Mouse (Mus musculus) stomach, embryonic 16.5 days (tissue): ENCODE data around the gene Coil. TPM values are rescaled to one million over a fixed set of nuclear protein-coding genes. Genes with fewer than 3 reads are reported as not detected.
A peak's percentile ranks its signal among the peaks of the same experiment; 100 is the strongest.

ENCODE experiments used
- ATAC-seq: fragments of 200-750 bp; cut with Nextera tagmentation; 2 replicates; pipeline ENCODE4 v1.8.0; 2017; ENCODE audit warnings: moderate number of reproducible peaks, moderate TSS enrichment; ENCODE audit not compliant: insufficient read depth, low FRiP score
- H3K27ac ChIP-seq: fragments of 300-500 bp; sonication (generic); 2 replicates; pipeline ENCODE4 v1.5.1; 2014; ENCODE audit warnings: low read length
- H3K27me3 ChIP-seq: fragments of 300-500 bp; sonication (generic); 2 replicates; pipeline ENCODE4 v1.6.1; 2014; ENCODE audit warnings: low read length, control low read depth, mixed read lengths; ENCODE audit not compliant: control insufficient read depth, insufficient read depth
- H3K36me3 ChIP-seq: fragments of 300-500 bp; sonication (generic); 2 replicates; pipeline ENCODE4 v1.6.1; 2014; ENCODE audit warnings: low read length; ENCODE audit not compliant: control insufficient read depth, insufficient read depth
- H3K4me1 ChIP-seq: fragments of 300-500 bp; sonication (generic); 2 replicates; pipeline ENCODE4 v1.6.1; 2014; ENCODE audit warnings: low read length, control low read depth, mixed read lengths; ENCODE audit not compliant: control insufficient read depth, insufficient read depth
- H3K4me2 ChIP-seq: fragments of 300-500 bp; sonication (generic); 2 replicates; pipeline ENCODE4 v1.6.1; 2014; ENCODE audit warnings: low read depth, low read length, mixed read lengths
- H3K4me3 ChIP-seq: fragments of 300-500 bp; sonication (generic); replicated peaks from 2 replicates; pipeline ENCODE4 v1.5.1; 2014; ENCODE audit warnings: mild to moderate bottlenecking, low read length
- H3K9ac ChIP-seq: fragments of 300-500 bp; sonication (generic); 2 replicates; pipeline ENCODE4 v1.6.1; 2014; ENCODE audit warnings: low read length
- H3K9me3 ChIP-seq: fragments of 300-500 bp; sonication (generic); replicated peaks from 2 replicates; pipeline ENCODE4 v1.6.1; 2016; ENCODE audit warnings: low read length, control low read depth; ENCODE audit not compliant: control insufficient read depth
- WGBS: fragments of 180-500 bp; shearing (Covaris S2); extraction: QIAGEN DNeasy Blood & Tissue Kit; methylation state at CpG from one replicate; pipeline ENCODE4 v1.1.7; 2014; 5-methylcytosine and 5-hydroxymethylcytosine counted together
- polyA plus RNA-seq: library from polyadenylated mRNA; unstranded; fragments of >200 nt; fragmentation: Nextera tagmentation; extraction: Ambion mirVana; gene quantifications from 2 replicates; pipeline ENCODE4 v1.2.1, GENCODE M21; 2015

The Coil gene
- polyA plus RNA-seq, 1 experiment from 2014 or later = 10.7 TPM

DNA sequence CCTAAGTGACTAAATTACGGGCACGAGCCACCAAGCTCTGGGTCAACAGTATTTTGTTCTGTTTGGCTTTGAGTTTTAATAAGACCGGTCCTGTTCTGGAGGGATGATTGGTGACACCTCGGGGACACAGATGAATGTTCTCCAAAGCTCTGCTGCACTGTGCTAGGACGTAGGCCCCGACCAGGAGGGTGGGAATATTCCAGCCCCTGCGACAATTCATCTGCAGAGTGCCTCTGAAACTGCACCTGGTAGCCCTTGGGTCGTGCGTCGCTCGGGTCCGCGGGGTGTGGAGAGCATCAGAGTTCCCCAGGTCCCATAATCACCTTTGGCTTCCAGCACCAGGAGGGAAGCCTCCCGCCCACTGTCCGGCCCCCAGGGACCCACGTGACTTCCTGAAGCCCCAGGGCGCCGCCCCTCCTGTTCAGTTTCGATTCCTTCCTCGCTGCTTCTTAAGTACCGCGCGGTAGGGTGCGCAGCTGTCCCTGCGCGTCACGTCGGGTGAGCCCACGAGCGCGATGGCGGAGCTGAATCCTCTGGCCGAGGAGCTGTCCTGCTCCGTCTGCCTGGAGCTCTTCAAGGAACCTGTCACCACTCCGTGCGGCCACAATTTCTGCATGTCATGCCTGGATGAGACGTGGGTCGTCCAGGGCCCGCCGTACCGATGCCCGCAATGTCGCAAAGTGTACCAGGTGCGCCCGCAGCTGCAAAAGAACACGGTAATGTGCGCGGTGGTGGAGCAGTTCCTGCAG lies 29.1 kb downstream of the Coil start, which contains the start of gene Trim25:
TSS of gene Trim25 (plus strand) at position 403 of the 749 bp plus-strand sequence.
- Histone ChIP-seq H3K4me3 (peak within 1 kb of the TSS; percentile 74), H3K4me1 (peaks cover 20% of the 10 kb centered on the region), H3K9ac (peak within 1 kb of the TSS; percentile 87), H3K27me3 (no peaks in the 10 kb centered on the region), H3K36me3 (no peaks in the 10 kb centered on the region), H3K27ac (peak within 1 kb of the TSS; percentile 77), H3K4me2 (peak within 1 kb of the TSS; percentile 70), H3K9me3 (no peaks in the 10 kb centered on the region)
- ATAC-seq = peak; percentile 96
- 2% methylated on average over 48 of the region's 48 CpGs for WGBS

DNA sequence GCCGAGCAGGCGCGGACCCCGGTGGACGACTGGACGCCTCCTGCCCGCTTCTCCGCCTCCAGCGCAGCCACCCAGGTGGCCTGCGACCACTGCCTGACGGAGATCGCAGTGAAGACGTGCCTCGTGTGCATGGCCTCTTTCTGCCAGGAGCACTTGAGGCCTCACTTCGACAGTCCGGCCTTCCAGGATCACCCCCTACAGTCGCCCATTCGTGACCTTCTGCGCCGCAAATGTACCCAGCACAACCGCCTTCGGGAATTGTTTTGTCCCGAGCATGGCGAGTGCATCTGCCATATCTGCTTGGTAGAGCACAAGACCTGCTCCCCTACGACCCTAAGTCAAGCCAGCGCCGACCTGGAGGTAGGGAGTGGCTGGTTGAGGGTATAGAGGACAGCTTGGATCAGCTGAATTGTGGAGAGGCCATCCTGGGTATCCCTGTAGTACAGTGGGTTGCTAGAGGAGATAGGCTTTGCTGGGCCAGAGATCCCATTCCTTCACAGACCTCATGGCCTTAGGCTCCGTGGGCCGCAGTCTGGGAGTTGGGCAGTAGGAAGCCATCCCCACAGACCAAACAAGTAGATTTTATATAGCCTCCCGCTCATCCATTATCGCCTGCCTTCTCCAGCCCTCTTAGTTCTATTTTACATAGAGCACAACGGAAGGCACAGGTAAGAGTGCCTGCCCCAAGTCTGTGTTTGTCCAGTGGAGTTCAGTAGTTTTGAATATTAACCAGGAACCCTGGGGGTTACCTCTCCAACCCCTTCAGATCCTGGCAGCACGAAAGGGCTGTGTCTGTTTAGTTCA lies 29.9 kb downstream of the Coil start:
- 0 out of 2 replicates have a peak, but pooled peaks have one; percentile 0 for ATAC-seq
- Histone ChIP-seq H3K9me3 (no peaks in the 10 kb centered on the region), H3K27ac (peak overlapping the region; percentile 77), H3K4me3 (peak overlapping the region; percentile 74), H3K27me3 (no peaks in the 10 kb centered on the region), H3K4me1 (peaks cover 20% of the 10 kb centered on the region), H3K36me3 (no peaks in the 10 kb centered on the region), H3K9ac (peak overlapping the region; percentile 87), H3K4me2 (peak overlapping the region; percentile 70)
- 20% methylated on average over 33 of the region's 33 CpGs for WGBS

DNA sequence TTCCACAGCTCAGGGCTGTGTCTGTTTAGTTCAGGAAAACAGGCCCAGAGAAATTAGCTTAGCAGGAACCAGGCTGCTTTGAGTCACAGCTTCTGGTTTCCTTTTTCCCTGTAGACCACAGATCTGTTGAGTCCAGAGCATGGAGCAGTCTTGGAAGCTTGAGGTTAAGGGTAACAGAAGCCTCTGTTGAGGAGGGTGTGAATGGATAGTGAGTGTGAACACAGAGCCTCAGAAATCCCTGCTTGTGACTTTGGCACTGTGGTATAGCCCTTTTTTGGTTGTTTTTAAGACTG lies 30.4 kb downstream of the Coil start:
- H3K4me2 ChIP-seq = peak overlapping the region; percentile 70
- no peaks in the 10 kb centered on the region for H3K36me3 ChIP-seq
- ATAC-seq = no peak
- H3K9ac ChIP-seq = peak overlapping the region; percentile 87
- H3K27me3 ChIP-seq = no peaks in the 10 kb centered on the region
- no peaks in the 10 kb centered on the region for H3K9me3 ChIP-seq
- peak overlapping the region; percentile 74 for H3K4me3 ChIP-seq
- peak overlapping the region; percentile 77 for H3K27ac ChIP-seq
- peaks cover 20% of the 10 kb centered on the region for H3K4me1 ChIP-seq

GRCm38 (mm10) chr11:89001569-89001968 lies 31.5 kb downstream of the Coil start:
- WGBS = 87% methylated on average over 7 of the region's 7 CpGs
- no peaks in the 10 kb centered on the region for H3K9me3 ChIP-seq
- H3K36me3 ChIP-seq = no peaks in the 10 kb centered on the region
- no peak for ATAC-seq
- H3K9ac ChIP-seq = no peak overlapping the region
- H3K4me3 ChIP-seq = peak overlapping the region; percentile 19
- peaks cover 20% of the 10 kb centered on the region for H3K4me1 ChIP-seq
- H3K27me3 ChIP-seq = no peaks in the 10 kb centered on the region
- H3K4me2 ChIP-seq = peak overlapping the region; percentile 70
- H3K27ac ChIP-seq = no peak overlapping the region

DNA sequence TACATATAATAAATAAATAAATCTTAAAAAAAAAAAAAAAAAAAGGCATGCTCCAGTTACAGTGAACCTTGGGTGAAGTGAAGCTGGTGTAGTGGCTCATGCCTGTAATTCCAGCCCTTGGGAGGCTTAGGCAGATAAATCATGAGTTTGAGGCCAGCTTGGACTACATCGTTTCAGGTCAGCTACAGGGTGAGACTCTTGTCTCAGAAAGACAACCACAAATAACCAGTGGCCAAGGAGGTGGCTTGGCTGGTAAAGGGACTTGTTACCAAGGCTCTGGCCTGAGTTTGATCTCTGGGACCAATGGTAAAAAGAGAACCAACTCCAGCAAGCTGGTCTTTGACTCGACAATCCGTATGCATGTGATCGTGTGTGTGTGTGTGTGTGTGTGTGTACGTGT lies 32.0 kb downstream of the Coil start:
- H3K9me3 ChIP-seq = no peaks in the 10 kb centered on the region
- 0 out of 2 replicates have a peak overlapping the region, but pooled peaks have one; percentile 7 for H3K4me3 ChIP-seq
- 84% methylated on average over 5 of the region's 5 CpGs for WGBS
- no peak overlapping the region for H3K27ac ChIP-seq
- peak overlapping the region; percentile 39; the same call in 1 of the 2 replicates for H3K4me2 ChIP-seq
- no peak for ATAC-seq
- H3K9ac ChIP-seq = no peak overlapping the region
- peaks cover 20% of the 10 kb centered on the region for H3K4me1 ChIP-seq
- H3K36me3 ChIP-seq = no peaks in the 10 kb centered on the region
- H3K27me3 ChIP-seq = no peaks in the 10 kb centered on the region

DNA sequence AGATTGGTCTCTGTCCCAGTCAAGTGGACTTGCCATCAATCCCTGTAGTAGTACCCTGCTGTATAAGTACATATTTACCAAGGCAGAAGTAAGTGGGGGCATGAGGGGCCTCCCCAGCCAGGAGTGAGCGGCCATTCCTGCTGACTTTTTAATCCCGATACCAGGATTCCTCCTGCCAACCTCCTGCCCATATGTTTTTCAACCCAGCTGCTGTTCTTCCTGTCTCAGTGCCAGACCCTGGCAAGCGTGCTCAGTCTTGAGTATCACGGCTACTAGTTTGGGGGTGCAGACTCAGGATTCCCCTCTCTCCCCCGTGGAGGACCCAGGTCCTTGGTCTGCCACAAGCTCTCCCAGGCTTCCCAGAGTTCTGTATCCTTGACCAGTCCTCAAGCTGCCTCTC lies 32.6 kb downstream of the Coil start:
- 56% methylated on average over 5 of the region's 5 CpGs for WGBS
- peak overlapping the region; percentile 39 for H3K4me2 ChIP-seq
- no peaks in the 10 kb centered on the region for H3K36me3 ChIP-seq
- H3K27me3 ChIP-seq = no peaks in the 10 kb centered on the region
- no peaks in the 10 kb centered on the region for H3K9me3 ChIP-seq
- peaks cover 20% of the 10 kb centered on the region for H3K4me1 ChIP-seq
- peak overlapping the region; percentile 61 for H3K27ac ChIP-seq
- H3K9ac ChIP-seq = peak overlapping the region; percentile 51; the same call in 1 of the 2 replicates
- peak overlapping the region; percentile 7; the same call in 1 of the 2 replicates for H3K4me3 ChIP-seq
- no peak for ATAC-seq

DNA sequence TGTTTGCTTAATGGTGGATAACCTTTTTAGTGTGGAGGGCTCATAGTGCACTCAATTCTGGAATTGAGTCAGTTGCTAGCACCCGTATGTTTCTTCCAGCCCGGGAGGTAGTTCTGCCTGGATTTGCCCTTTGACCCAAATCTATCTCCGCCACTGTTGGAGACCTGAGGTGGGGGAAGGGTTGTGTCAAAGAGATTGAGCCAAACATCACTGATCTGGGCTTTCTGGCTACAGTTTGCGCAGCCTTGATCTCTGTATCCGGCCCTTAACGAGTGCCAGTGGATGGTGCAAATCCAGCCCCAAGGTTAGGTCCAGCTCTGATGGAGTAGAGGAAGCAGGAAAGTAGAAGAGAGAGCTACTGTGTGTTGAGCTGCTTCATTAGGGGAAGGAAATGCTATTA lies 33.0 kb downstream of the Coil start:
- Histone ChIP-seq H3K4me3 (peak overlapping the region; percentile 7; the same call in 1 of the 2 replicates), H3K4me2 (peak overlapping the region; percentile 39), H3K36me3 (no peaks in the 10 kb centered on the region), H3K27me3 (no peaks in the 10 kb centered on the region), H3K4me1 (peaks cover 20% of the 10 kb centered on the region), H3K27ac (peak overlapping the region; percentile 61), H3K9ac (peak overlapping the region; percentile 51; the same call in 1 of the 2 replicates), H3K9me3 (no peaks in the 10 kb centered on the region)
- ATAC-seq = no peak
- WGBS = 32% methylated on average over 6 of the region's 6 CpGs

GRCm38 (mm10) chr11:89003726-89004125 lies 33.7 kb downstream of the Coil start:
- Histone ChIP-seq H3K4me1 (peaks cover 20% of the 10 kb centered on the region), H3K9me3 (no peaks in the 10 kb centered on the region), H3K4me2 (no peak overlapping the region), H3K9ac (no peak overlapping the region), H3K27ac (0 out of 2 replicates have a peak overlapping the region, but pooled peaks have one; percentile 6), H3K4me3 (no peak overlapping the region), H3K36me3 (no peaks in the 10 kb centered on the region), H3K27me3 (no peaks in the 10 kb centered on the region)
- 64% methylated on average over 4 of the region's 4 CpGs for WGBS
- ATAC-seq = no peak

- Histone ChIP-seq H3K9ac (no peak overlapping the region), H3K36me3 (no peaks in the 10 kb centered on the region), H3K4me2 (no peak overlapping the region), H3K9me3 (no peaks in the 10 kb centered on the region), H3K4me1 (peaks cover 16% of the 10 kb centered on the region), H3K27ac (no peak overlapping the region), H3K27me3 (no peaks in the 10 kb centered on the region), H3K4me3 (no peak overlapping the region)
- no peak for ATAC-seq
- 64% methylated on average over 5 of the region's 5 CpGs for WGBS
Measured at GRCm38 (mm10) chr11:89005473-89005872, 35.4 kb downstream of the Coil start.
